Mouse (Mus musculus): Measurements from ENCODE around the gene Dcun1d4.

- no peak for TF ChIP-seq POLR2A (IDR thresholded peaks at IDR 0.05; ENCODE audit: insufficient read length, low read depth)
- TF ChIP-seq CEBPB (IDR thresholded peaks at IDR 0.05; ENCODE audit: insufficient read depth, poor library complexity, severe bottlenecking), result no peak
Observed at GRCm38 (mm10) chr5:73498559-73498958, 17.8 kb downstream of the Dcun1d4 start.

All from myocyte (in vitro differentiated cells).